Mouse (Mus musculus): ENCODE measurements at regions not wholly inside any gene's neighbourhood (a gene's known extent, or its start where the extent isn't known, plus 50 kb on each side); places are given as distances from the start of the nearest gene placed in this dataset.

DNA sequence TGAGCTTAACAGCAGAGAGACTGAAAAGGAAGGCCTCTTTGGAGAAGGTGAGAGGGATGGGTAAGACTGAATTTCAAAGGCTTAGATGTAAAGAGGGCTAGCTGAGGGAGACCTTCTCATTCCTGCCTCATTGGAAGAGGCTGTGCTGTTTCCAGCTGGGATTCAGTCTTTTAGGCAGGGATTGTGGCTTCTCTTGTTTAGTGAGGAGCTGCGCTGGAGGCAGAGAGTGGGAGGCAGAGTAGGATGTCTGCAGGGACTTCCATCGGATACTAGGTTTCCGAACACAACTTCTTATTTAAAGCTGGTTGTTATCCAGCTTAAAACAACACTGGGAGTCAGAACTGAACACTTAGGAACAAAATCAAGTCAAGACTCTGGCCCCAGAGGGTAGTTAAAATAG, 194.8 kb upstream of the Ppargc1a start:
- TF ChIP-seq CTCF (conservative IDR thresholded peaks at IDR 0.05; ENCODE audit: insufficient read depth, insufficient read length, low read depth, low read length): no peak
- TF ChIP-seq POLR2A (IDR thresholded peaks at IDR 0.05; ENCODE audit: low read depth, low read length): no peak
